Mouse (Mus musculus): ENCODE results near the gene Depdc5.
"Not testable (repeated sequence)": the region's sequence is repeated elsewhere in the genome, so short reads cannot be mapped to it uniquely, and the experiment has no call there.

The Depdc5 gene

DNA sequence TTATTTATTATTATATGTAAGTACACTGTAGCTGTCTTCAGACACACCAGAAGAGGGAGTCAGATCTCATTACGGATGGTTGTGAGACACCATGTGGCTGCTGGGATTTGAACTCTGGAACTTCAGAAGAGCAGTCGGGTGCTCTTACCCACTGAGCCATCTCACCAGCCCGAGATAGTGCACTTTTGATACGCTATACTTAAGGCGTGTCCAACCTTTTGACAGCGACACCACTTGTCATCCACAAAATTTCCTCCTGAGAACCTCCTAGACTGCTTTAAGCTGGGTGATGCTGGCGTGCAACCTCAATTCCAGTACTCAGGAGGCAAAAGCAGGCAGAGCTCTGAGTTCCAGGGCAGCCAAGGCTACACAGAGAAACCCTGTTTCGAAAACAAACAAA lies 170.1 kb downstream of the Depdc5 start:
- not testable (repeated sequence) for DNase-seq

DNA sequence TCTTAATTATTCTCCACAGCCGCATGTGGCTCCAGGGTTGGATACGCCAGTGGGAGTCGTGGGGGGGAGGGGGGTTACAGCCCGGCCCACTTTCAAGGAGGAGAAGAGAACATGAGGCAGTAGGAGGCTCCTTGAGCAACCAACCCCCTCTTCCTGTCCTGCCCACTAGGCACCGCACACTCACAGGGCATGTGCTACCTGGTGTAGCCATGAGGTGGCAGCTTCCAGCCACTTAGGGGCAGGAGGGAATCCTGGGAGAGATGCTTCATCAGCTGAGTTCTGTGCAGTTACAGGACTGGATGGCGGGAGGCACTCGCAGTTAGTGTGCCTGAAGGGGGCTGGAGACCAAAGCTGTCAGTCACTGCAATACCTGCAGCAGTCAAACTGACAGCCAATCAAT lies 170.6 kb downstream of the Depdc5 start:
- no peak for DNase-seq

DNA sequence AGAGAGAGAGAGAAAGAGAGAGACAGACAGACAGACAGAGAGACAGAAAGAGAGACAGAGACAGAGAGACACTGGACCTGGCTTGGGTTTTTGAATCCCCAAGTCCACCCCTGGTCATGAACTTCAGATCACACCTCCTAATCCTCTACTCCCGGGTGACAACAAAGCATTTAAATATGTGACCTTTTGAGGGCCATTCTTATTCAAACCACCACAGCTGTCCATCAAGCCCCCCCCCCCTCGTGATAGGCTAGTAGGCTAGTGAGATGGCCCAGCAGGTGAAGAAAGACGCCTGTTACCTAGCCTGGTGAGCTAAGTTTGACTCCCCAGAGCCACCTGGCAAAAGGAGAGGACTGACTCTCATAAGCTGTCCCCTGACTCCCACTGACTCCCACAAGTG lies 171.4 kb downstream of the Depdc5 start:
- no peak for DNase-seq

DNA sequence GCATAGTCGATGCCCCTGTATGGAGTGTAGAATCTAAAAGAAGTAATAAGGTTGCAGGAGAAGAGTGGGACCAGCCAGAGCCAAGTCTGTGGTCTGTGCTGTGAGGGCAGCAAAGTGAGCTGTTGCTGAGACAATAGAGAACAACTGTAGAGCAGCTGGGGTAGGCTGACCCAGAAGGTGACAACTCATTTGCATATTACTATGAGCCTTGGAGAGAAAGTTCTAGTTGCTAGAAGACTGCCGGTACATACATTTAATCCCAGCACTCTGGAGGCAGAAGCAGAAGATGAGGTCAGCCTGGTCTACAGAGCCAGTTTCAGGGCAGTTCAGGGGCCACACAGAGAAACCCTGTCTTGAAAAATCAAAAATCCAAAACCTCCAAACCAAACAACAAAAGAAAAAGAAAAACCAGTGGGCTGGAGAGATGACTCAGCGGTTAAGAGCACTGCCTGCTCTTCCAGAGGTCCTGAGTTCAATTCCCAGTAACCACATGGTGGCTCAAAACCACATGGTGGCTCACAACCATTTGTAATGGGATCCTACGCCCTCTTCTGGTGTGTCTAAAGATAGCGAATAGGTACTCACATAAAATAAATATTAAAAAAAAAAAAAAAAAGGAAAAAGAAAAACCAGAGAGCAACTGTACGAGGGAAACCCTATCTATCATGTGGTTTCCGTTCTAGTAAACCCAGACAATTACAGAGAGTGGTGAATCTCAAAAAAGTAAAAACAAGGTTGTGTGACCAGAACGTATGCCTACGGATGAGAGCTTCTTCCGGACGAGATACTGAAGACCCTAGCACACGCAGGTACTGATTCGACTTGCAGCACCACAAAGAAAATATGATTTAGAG lies 175.4 kb downstream of the Depdc5 start:
- DNase-seq, result no peak

DNA sequence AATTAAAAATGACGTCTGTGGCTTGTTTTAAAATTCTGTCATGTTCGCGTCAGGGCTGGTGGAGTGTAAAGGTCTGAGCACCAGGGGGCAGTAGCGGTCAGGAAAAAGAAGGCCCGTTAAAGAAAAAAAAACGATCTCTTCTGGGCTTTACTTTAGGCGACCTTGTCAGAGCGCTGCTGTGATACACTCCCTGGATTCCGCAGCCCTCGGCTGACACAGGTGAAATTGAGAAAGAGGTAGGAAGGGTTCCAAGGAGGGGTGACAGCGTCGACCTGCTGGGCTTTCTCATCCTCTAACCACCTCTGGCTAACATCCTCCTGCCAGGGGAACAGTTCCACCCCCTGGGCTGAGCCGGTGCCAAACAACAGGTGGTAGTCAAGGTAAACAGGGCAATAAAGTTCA lies 176.0 kb downstream of the Depdc5 start:
- DNase-seq, result no peak

DNA sequence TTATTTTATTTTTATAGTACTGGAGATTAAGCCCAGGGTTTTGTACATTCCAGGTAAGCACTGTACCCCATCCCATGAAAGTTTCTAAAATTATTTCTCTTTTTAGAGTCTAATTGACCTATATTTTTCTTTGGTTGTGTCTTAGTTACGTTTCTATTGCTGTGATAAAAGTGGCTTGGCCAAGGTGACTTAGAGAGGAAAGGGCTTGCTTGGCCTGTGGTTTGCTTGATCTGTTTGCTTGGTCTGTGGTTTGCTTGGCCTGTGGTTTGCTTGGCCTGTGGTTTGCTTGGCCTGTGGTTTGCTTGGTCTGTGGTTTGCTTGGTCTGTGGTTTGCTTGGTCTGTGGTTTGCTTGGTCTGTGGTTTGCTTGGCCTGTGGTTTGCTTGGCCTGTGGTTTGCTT lies 177.2 kb downstream of the Depdc5 start:
- DNase-seq, result not testable (repeated sequence)

DNA sequence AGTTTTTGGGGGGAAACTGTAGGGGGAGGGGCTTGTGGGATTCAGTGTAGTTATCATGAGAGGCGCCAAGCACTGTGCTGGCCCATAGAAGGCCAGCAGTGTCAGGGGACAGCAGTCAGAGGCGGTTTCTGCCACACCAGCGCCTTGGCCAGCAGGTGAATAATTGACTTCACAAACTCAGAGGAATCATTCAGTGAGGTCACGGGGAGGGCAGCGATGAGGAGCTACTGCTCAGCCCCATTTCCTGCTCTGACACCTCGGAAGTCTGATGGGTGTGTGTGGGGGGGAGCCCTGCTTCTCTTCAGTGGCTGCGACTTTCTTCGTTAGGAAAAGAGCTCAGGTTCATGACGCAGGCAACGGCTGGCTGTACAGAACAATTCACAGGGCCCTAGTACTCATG lies 179.9 kb downstream of the Depdc5 start:
- DNase-seq, result no peak

Measured in cerebellum, adult 11-12 months (tissue).